Mouse (Mus musculus) myocyte (in vitro differentiated cells): Measurements from ENCODE around the gene Taf10.

Experiments
- CEBPB ChIP-seq: IDR thresholded peaks from 2 replicates; pipeline ENCODE4 v1.6.1; 2011; ENCODE audit warnings: mild to moderate bottlenecking, moderate library complexity; ENCODE audit not compliant: poor library complexity, insufficient read depth, severe bottlenecking
- POLR2A ChIP-seq: IDR thresholded peaks from one replicate; pipeline ENCODE4 v1.6.1; 2011; ENCODE audit warnings: low read depth, mild to moderate bottlenecking, control low read depth, moderate library complexity; ENCODE audit not compliant: insufficient read length
- POLR2AphosphoS2 ChIP-seq: IDR thresholded peaks from one replicate; pipeline ENCODE4 v1.6.1; 2011; ENCODE audit warnings: low read depth, control low read depth; ENCODE audit not compliant: insufficient read length
- TCF12 ChIP-seq: IDR thresholded peaks from one replicate; pipeline ENCODE4 v1.6.1; 2011; ENCODE audit warnings: mild to moderate bottlenecking, control low read depth; ENCODE audit not compliant: poor library complexity, insufficient read depth, severe bottlenecking
- USF1 ChIP-seq: IDR thresholded peaks from one replicate; pipeline ENCODE4 v1.6.1; 2011; ENCODE audit warnings: low read depth, mild to moderate bottlenecking, control low read depth, moderate library complexity

DNA sequence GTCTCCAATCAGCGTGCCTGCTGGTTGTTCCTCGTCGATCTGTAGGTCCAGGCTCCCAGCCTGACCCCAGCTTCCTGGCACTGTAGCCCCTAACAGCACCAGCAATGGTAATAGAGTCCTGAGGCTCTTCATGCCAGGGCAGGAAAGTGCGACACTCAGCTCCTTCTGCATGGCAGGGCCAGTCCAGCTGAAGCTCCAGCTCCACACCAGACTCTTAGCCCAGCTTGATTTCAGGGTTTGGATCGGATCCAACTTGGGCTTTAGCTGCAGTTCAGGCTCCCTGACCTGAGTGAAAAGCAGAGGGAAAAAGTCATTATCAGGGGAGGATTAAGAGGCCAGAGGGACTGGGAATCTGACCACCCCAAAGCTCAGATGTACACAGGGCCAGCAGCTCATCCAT, 28.9 kb upstream of the Taf10 start:
- TF ChIP-seq CEBPB: no peak
- no peak for TF ChIP-seq POLR2A
- TF ChIP-seq POLR2AphosphoS2: no peak
- TF ChIP-seq TCF12: no peak
- TF ChIP-seq USF1: no peak
